ENCODE assay signal across 15 mouse cellular contexts in genomic region chr1:191085597-191085996, GRCm38 (mm10). TPM values are rescaled to one million over a fixed set of nuclear protein-coding genes. Genes with fewer than 3 reads are reported as not detected.
DNase-seq lines count a peak whose midpoint lies in the region; ATAC-seq and TF ChIP-seq lines count a peak whose summit lies in the region.
"Had no signal": no experiment of that assay in that cellular context is flagged by ENCODE, and none has a peak within 500 bp of the region (broad histone marks: within the 10 kb centered on the region; RNA-seq: fewer than 3 reads in every experiment).

No protein-coding gene starts in this region.

- H3K9ac ChIP-seq in CH12.LX (ENCODE audit: insufficient read depth, low read depth) = peak overlapping the region; percentile 32
- H3K9ac ChIP-seq: hindbrain, embryonic 14.5 days; limb, embryonic 13.5 days had no signal

- H3K4me1 ChIP-seq in CH12.LX (ENCODE audit: control insufficient read depth in 1 of 2, insufficient read depth in 2 of 2) = peaks cover 32 to 65% of the 10 kb centered on the region in 2 experiments
- H3K4me1 ChIP-seq: limb, embryonic 13.5 days had no signal

- dilution Hi-C loops in CH12.LX (cut with MboI; ENCODE audit: extremely low pct_ligation_motif_present, extremely low pct_unique_long_range_greater_than_20kb, low sequenced_read_pairs) = no loop called here

- no peak for TF ChIP-seq CTCF in CH12.LX (conservative IDR thresholded peaks at IDR 0.05 in 1 of 2, IDR thresholded peaks at IDR 0.05 in 1 of 2; ENCODE audit: low read depth in 2 of 2, low read length in 2 of 2)

- peak overlapping the region; percentile 42 for H3K4me2 ChIP-seq in CH12.LX (ENCODE audit: insufficient read depth, low read depth, poor library complexity, severe bottlenecking)
- H3K4me2 ChIP-seq: hindbrain, embryonic 14.5 days; limb, embryonic 13.5 days had no signal

- intact Hi-C loops in heart, postnatal 25 days (cut with DNase I) = no loop called here

- peaks cover 24 to 36% of the 10 kb centered on the region in 2 experiments for H3K36me3 ChIP-seq in CH12.LX (replicated peaks in 1 of 2; ENCODE audit: control insufficient read depth in 1 of 2, insufficient read depth in 1 of 2, low read length in 1 of 2)

- DNase-seq in 3T3-L1 (ENCODE audit: low read depth, low spot score) (peak; percentile 47), CH12.LX (ENCODE audit: extremely low read depth) (peak; percentile 86)
- DNase-seq in lung, postnatal 10 days = peak; percentile 16
- DNase-seq in yolk sac, embryonic 10.5 days (ENCODE audit: low spot score) = no peak
- DNase-seq in urinary bladder, adult 2 months (ENCODE audit: low spot score) = no peak
- no peak for DNase-seq in cerebellum, postnatal 36 days
- DNase-seq in heart, postnatal 25 days (ENCODE audit: low spot score) = no peak

- H3K27me3 ChIP-seq in CH12.LX (replicated peaks) = no peaks in the 10 kb centered on the region
- H3K27me3 ChIP-seq: limb, embryonic 13.5 days had no signal

- H3K27ac ChIP-seq in CH12.LX (ENCODE audit: insufficient read depth, low read depth) = peak overlapping the region; percentile 91
- H3K27ac ChIP-seq: heart, adult 2 months; hindbrain, embryonic 14.5 days; limb, embryonic 13.5 days had no signal

- H3K79me2 ChIP-seq in CH12.LX (replicated peaks; ENCODE audit: control insufficient read depth, extremely low read depth, insufficient read depth, poor library complexity, severe bottlenecking) = no peaks in the 10 kb centered on the region

- TF ChIP-seq RAD21 in CH12.LX (IDR thresholded peaks at IDR 0.05; ENCODE audit: low read depth, low read length) = no peak

- in situ Hi-C loops in CH12.LX (cut with MboI; ENCODE audit: low pct_ligation_motif_present, low pct_unique_long_range_greater_than_20kb, low sequenced_read_pairs) = loop anchor here (5.0 kb wide), 1 partner anchor 143 kb away; no protein-coding TSS in a partner anchor

- no peak for TF ChIP-seq EP300 in CH12.LX (IDR thresholded peaks at IDR 0.05; ENCODE audit: low read length)

- TF ChIP-seq POLR2A in CH12.LX (IDR thresholded peaks at IDR 0.05; ENCODE audit: low read depth, low read length) = peak; percentile 43; the same call in 1 of the 2 replicates

- peak; percentile 89 for ATAC-seq in granulocyte monocyte progenitor cell, adult 5-6 weeks (replicated peaks; ENCODE audit: poor library complexity, severe bottlenecking)

- H3K4me3 ChIP-seq in CH12.LX (replicated peaks in 1 of 3; ENCODE audit: low read depth in 2 of 3, low read length in 2 of 3, poor library complexity in 1 of 3) = no peak overlapping the region
- H3K4me3 ChIP-seq: heart, adult 2 months; limb, embryonic 13.5 days had no signal

- H3K9me3 ChIP-seq in CH12.LX (replicated peaks; ENCODE audit: low read length) = no peaks in the 10 kb centered on the region
- H3K9me3 ChIP-seq: limb, embryonic 13.5 days had no signal

TF ChIP-seq in CH12.LX, 34 proteins besides CTCF, POLR2A, EP300 and RAD21:
- TF ChIP-seq TBP (conservative IDR thresholded peaks at IDR 0.05; ENCODE audit: low read depth, low read length) (0 out of 2 replicates have a peak, but pooled peaks have one; percentile 15), MAX (IDR thresholded peaks at IDR 0.05; ENCODE audit: low read length) (no peak)

RNA-seq across cellular contexts. Expression of gene Batf3, which starts 12.1 kb away (rescaled TPM):
- total RNA-seq in CH12.LX (2012; rRNA removed) (38.7 and 50.4 TPM in 2 replicates), CH12.LX (2014; rRNA removed) (33.0 and 44.7 TPM in 2 replicates)
- 42.5 and 48.1 TPM in 2 replicates for polyA plus RNA-seq in CH12.LX (2012; ENCODE audit: insufficient read length, low read depth)
- total RNA-seq in granulocyte monocyte progenitor cell, adult 5-6 weeks (2014; fragmentation: Nextera tagmentation) = not detected in 2 replicates
- total RNA-seq in granulocyte monocyte progenitor cell, adult 5-6 weeks (2017) = not detected in 2 replicates
- 4.5 and 4.7 TPM in 2 replicates for polyA plus RNA-seq in urinary bladder, adult 2 months (2012; rRNA removed)
- under 1 TPM; 0.83 to 0.89 TPM for total RNA-seq in heart, postnatal 25 days (2021)

RNA-seq across cellular contexts. Expression of gene Nsl1, which starts 22.8 kb away (rescaled TPM):
- 17.4 and 17.9 TPM in 2 replicates for total RNA-seq in CH12.LX (2012; rRNA removed)
- 24.9 and 27.1 TPM in 2 replicates for total RNA-seq in CH12.LX (2014; rRNA removed)
- polyA plus RNA-seq in CH12.LX (2012; ENCODE audit: insufficient read length, low read depth) = 16.0 and 20.0 TPM in 2 replicates
- 11.1 and 12.6 TPM in 2 replicates for total RNA-seq in granulocyte monocyte progenitor cell, adult 5-6 weeks (2014; fragmentation: Nextera tagmentation)
- total RNA-seq in granulocyte monocyte progenitor cell, adult 5-6 weeks (2017) = 14.1 and 17.6 TPM in 2 replicates
- 0.80 and 1.3 TPM in 2 replicates for polyA plus RNA-seq in urinary bladder, adult 2 months (2012; rRNA removed)
- total RNA-seq in heart, postnatal 25 days (2021) = under 1 TPM; 0.16 to 0.22 TPM

RNA-seq across cellular contexts. Expression of gene Tatdn3, which starts 22.9 kb away (rescaled TPM):
- total RNA-seq in CH12.LX (2012; rRNA removed) = 12.9 TPM in 2 replicates
- total RNA-seq in CH12.LX (2014; rRNA removed) = 17.2 and 17.3 TPM in 2 replicates
- polyA plus RNA-seq in CH12.LX (2012; ENCODE audit: insufficient read length, low read depth) = 11.3 and 12.7 TPM in 2 replicates
- total RNA-seq in granulocyte monocyte progenitor cell, adult 5-6 weeks (2014; fragmentation: Nextera tagmentation) = 4.0 and 21.4 TPM in 2 replicates
- total RNA-seq in granulocyte monocyte progenitor cell, adult 5-6 weeks (2017) = 9.3 and 12.5 TPM in 2 replicates
- 32.4 and 36.2 TPM in 2 replicates for polyA plus RNA-seq in urinary bladder, adult 2 months (2012; rRNA removed)
- 10 to 100 TPM; 13.2 to 16.9 TPM for total RNA-seq in heart, postnatal 25 days (2021)

RNA-seq across cellular contexts. Expression of gene Spata45, which starts 49.2 kb away (rescaled TPM):
- total RNA-seq in CH12.LX (2012; rRNA removed) (not detected in 2 replicates), CH12.LX (2014; rRNA removed) (not detected in 2 replicates)
- 0.76 TPM in 1 of 2 replicates, not detected in the other for polyA plus RNA-seq in CH12.LX (2012; ENCODE audit: insufficient read length, low read depth)
- not detected in 2 replicates for total RNA-seq in granulocyte monocyte progenitor cell, adult 5-6 weeks (2014; fragmentation: Nextera tagmentation)
- not detected in 2 replicates for total RNA-seq in granulocyte monocyte progenitor cell, adult 5-6 weeks (2017)
- not detected in 2 replicates for polyA plus RNA-seq in urinary bladder, adult 2 months (2012; rRNA removed)
- not detected for total RNA-seq in heart, postnatal 25 days (2021)
- total RNA-seq: adrenal gland, adult 2 months; heart, adult 2 months; layer of hippocampus, postnatal 25 days had no signal
- polyA plus RNA-seq: adrenal gland, adult 2 months; frontal cortex, adult 2 months; heart, adult 2 months; hindbrain, embryonic 14.5 days; kidney, embryonic 14.5 days; limb, embryonic 13.5 days had no signal

RNA-seq across cellular contexts. Expression of gene Flvcr1, which starts 59.6 kb away (rescaled TPM):
- total RNA-seq in CH12.LX (2012; rRNA removed) (40.0 and 47.9 TPM in 2 replicates), CH12.LX (2014; rRNA removed) (86.8 and 93.8 TPM in 2 replicates)
- polyA plus RNA-seq in CH12.LX (2012; ENCODE audit: insufficient read length, low read depth) = 35.9 and 37.5 TPM in 2 replicates
- total RNA-seq in granulocyte monocyte progenitor cell, adult 5-6 weeks (2014; fragmentation: Nextera tagmentation) = 25.1 and 29.5 TPM in 2 replicates
- total RNA-seq in granulocyte monocyte progenitor cell, adult 5-6 weeks (2017) = 27.0 and 32.6 TPM in 2 replicates
- polyA plus RNA-seq in urinary bladder, adult 2 months (2012; rRNA removed) = 16.5 and 18.3 TPM in 2 replicates
- 1 to 10 TPM; 5.3 to 5.5 TPM for total RNA-seq in heart, postnatal 25 days (2021)

Comparison
In these comparisons a context has a peak if more than half of its experiments do, and no peak if none do; other contexts are left out.
1. DNase-seq: peak in 3T3-L1 (single experiment), CH12.LX (single experiment) and lung, postnatal 10 days (single experiment); none in yolk sac, embryonic 10.5 days (single experiment), urinary bladder, adult 2 months (single experiment), cerebellum, postnatal 36 days (0 of 2) and heart, postnatal 25 days (single experiment).
2. RNA of gene Batf3, which starts 12.1 kb away (total RNA-seq): 33.0 to 50.4 TPM in CH12.LX; 0.83 to 0.89 TPM in heart, postnatal 25 days and not detected in granulocyte monocyte progenitor cell, adult 5-6 weeks; every median in the first group is over 10 times any median in the second.
3. RNA of gene Nsl1, which starts 22.8 kb away (total RNA-seq): 17.4 to 27.1 TPM in CH12.LX and 11.1 to 17.6 TPM in granulocyte monocyte progenitor cell, adult 5-6 weeks; 0.16 to 0.22 TPM in heart, postnatal 25 days; every median in the first group is over 4 times any median in the second.